Mouse (Mus musculus) lung, adult 2 months (tissue): ENCODE data around the gene Esx1.

Source experiments
- CTCF ChIP-seq: fragments of 200-500 bp; IDR thresholded peaks from 2 replicates; pipeline ENCODE4 v1.5.1; 2011; ENCODE audit warnings: mild to moderate bottlenecking, low read length, control low read depth; ENCODE audit not compliant: insufficient read depth
- POLR2A ChIP-seq: fragments of 200-500 bp; IDR thresholded peaks from 2 replicates; pipeline ENCODE4 v1.6.1; 2011; ENCODE audit warnings: low read depth, mild to moderate bottlenecking, control low read depth, low read length, borderline replicate concordance; ENCODE audit errors: extremely low read depth

GRCm38 (mm10) chrX:137142546-137142945, 20.7 kb upstream of the Esx1 start:
- TF ChIP-seq POLR2A (no peak), CTCF (no peak)
